Mouse (Mus musculus): Measurements from ENCODE around the gene Cpsf6. TPM values are rescaled to one million over a fixed set of nuclear protein-coding genes. Genes with fewer than 3 reads are reported as not detected.
A peak's percentile ranks its signal among the peaks of the same experiment; 100 is the strongest.

Cpsf6 gene
- polyA plus RNA-seq (2016; fragmentation: Nextera tagmentation; extraction: Ambion mirVana), result 231 and 248 TPM in 2 replicates

DNA sequence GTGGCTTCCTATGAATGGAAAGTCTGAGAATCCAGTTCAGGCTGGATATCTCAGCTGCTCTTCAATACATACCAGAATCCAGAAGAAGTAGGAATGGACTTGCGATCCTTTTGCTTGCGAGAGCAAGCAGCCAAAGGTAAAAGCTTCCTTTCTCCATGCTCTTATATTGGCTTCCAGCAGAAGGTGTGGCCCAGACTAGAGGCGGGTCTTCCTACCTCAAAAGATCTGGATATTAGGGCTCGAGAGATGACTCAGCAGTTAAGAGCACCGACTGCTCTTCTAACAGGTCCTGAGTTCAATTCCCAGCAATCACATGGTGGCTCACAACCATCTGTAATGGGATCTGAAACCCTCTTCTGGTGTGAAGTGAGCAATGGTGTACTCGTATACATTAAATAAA, at the start of gene Cpsf6:
Gene Cpsf6 (minus strand): TSS at position 108 of the 400 bp plus-strand sequence.
- WGBS, result 87% methylated on average over 6 of the region's 6 CpGs
- no peak within 1 kb of the TSS for H3K9ac ChIP-seq

GRCm38 (mm10) chr10:117426615-117426969, 46.8 kb upstream of the Cpsf6 start:
- H3K9me3 ChIP-seq (replicated peaks), result no peaks in the 10 kb centered on the region
- 86% methylated on average over 1 of the region's 1 CpGs for WGBS
- H3K4me2 ChIP-seq (replicated peaks), result no peak overlapping the region
- H3K27ac ChIP-seq, result no peak overlapping the region
- H3K36me3 ChIP-seq, result no peaks in the 10 kb centered on the region
- no peak overlapping the region for H3K9ac ChIP-seq
- peaks cover 6% of the 10 kb centered on the region for H3K4me1 ChIP-seq
- ATAC-seq (ENCODE audit: low FRiP score), result no peak
- H3K27me3 ChIP-seq, result no peaks in the 10 kb centered on the region; the same call in 1 of the 2 replicates
- no peak overlapping the region for H3K4me3 ChIP-seq

More for the DNA sequence above, at the start of gene Cpsf6:
- ATAC-seq (ENCODE audit: low FRiP score), result no peak
- peaks cover 3% of the 10 kb centered on the region; the same call in 1 of the 2 replicates for H3K4me1 ChIP-seq
- H3K27me3 ChIP-seq, result no peaks in the 10 kb centered on the region
- H3K4me3 ChIP-seq, result no peak within 1 kb of the TSS
- H3K4me2 ChIP-seq (replicated peaks), result no peak within 1 kb of the TSS
- no peaks in the 10 kb centered on the region for H3K36me3 ChIP-seq
- H3K27ac ChIP-seq, result no peak within 1 kb of the TSS
- H3K9me3 ChIP-seq (replicated peaks), result no peaks in the 10 kb centered on the region

- H3K9me3 ChIP-seq (replicated peaks), result no peaks in the 10 kb centered on the region
- no peak overlapping the region for H3K4me3 ChIP-seq
- no peaks in the 10 kb centered on the region; the same call in 1 of the 2 replicates for H3K27me3 ChIP-seq
- H3K4me1 ChIP-seq, result peaks cover 6% of the 10 kb centered on the region
- H3K9ac ChIP-seq, result no peak overlapping the region
- 32% methylated on average over 11 of the region's 11 CpGs for WGBS
- no peaks in the 10 kb centered on the region for H3K36me3 ChIP-seq
- peak; percentile 84 for ATAC-seq (ENCODE audit: low FRiP score)
- H3K4me2 ChIP-seq (replicated peaks), result 0 out of 2 replicates have a peak overlapping the region, but pooled peaks have one; percentile 4
- 0 out of 2 replicates have a peak overlapping the region, but pooled peaks have one; percentile 2 for H3K27ac ChIP-seq
These were observed 46.2 kb upstream of the Cpsf6 start for GRCm38 (mm10) chr10:117425907-117426614.

DNA sequence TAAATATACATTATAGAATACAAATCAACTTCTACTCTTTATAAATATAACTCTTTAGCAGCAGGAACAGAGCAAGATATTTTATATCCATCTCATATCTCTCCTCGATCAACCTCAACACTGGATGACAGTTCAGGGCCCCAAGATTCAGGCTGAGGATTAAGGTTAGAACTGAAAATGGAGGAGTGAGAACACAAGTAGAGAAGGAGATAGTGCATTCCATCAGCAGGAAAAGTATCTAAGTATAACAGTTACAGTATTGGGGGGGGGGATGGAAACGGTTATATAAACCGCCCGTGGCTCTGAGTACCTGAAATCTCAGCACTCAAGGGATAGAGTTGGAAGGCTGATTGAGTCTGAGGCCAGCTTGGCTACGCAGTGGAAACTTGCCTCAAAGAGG, 45.2 kb upstream of the Cpsf6 start:
- Histone ChIP-seq H3K9ac (no peak overlapping the region), H3K9me3 (replicated peaks) (no peaks in the 10 kb centered on the region), H3K4me1 (peaks cover 6% of the 10 kb centered on the region), H3K27me3 (no peaks in the 10 kb centered on the region; the same call in 1 of the 2 replicates), H3K36me3 (no peaks in the 10 kb centered on the region), H3K4me3 (no peak overlapping the region), H3K27ac (no peak overlapping the region), H3K4me2 (replicated peaks) (no peak overlapping the region)
- ATAC-seq (ENCODE audit: low FRiP score), result no peak
- 90% methylated on average over 5 of the region's 5 CpGs for WGBS

DNA sequence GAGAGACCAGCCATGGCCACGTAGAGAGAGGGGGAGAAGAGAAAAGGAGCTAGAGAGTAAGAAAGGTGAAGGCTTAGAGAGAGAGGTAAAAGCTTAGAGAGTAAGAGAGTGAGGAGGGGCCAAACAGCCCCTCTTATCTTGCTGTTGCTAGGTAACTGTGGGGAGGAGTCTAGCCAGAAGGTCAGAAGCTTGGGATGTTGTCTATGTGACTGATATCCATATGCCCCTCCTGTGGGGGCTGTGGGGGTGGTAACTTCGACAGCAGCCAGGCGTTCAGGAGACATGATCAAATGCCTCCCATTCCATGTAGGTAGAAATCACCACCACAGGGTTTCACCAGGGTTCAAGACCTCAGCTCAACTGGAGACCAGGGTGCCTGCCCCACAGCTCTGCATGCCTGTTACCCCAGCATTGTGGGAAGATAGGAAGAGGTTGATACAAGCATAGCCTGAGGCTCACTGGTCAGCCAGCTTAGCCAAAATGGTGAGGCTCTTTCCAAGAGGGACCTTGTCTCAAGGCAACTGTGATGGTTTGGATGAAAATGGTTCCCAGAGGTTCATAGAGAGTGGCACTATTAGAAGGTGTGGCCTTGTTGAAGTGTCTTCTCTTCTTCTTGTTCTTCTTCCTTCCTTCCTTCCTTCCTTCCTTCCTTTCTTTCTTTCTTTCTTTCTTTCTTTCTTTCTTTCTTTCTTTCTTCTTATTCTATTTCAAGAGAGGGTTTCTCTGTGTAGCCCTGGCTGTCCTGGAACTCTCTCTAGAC, 44.5 kb upstream of the Cpsf6 start:
- Histone ChIP-seq H3K4me3 (no peak overlapping the region), H3K9ac (no peak overlapping the region), H3K9me3 (replicated peaks) (no peaks in the 10 kb centered on the region), H3K27me3 (no peaks in the 10 kb centered on the region; the same call in 1 of the 2 replicates), H3K4me1 (peaks cover 6% of the 10 kb centered on the region), H3K36me3 (no peaks in the 10 kb centered on the region), H3K4me2 (replicated peaks) (no peak overlapping the region), H3K27ac (no peak overlapping the region)
- 58% methylated on average over 3 of the region's 3 CpGs for WGBS
- no peak for ATAC-seq (ENCODE audit: low FRiP score)

DNA sequence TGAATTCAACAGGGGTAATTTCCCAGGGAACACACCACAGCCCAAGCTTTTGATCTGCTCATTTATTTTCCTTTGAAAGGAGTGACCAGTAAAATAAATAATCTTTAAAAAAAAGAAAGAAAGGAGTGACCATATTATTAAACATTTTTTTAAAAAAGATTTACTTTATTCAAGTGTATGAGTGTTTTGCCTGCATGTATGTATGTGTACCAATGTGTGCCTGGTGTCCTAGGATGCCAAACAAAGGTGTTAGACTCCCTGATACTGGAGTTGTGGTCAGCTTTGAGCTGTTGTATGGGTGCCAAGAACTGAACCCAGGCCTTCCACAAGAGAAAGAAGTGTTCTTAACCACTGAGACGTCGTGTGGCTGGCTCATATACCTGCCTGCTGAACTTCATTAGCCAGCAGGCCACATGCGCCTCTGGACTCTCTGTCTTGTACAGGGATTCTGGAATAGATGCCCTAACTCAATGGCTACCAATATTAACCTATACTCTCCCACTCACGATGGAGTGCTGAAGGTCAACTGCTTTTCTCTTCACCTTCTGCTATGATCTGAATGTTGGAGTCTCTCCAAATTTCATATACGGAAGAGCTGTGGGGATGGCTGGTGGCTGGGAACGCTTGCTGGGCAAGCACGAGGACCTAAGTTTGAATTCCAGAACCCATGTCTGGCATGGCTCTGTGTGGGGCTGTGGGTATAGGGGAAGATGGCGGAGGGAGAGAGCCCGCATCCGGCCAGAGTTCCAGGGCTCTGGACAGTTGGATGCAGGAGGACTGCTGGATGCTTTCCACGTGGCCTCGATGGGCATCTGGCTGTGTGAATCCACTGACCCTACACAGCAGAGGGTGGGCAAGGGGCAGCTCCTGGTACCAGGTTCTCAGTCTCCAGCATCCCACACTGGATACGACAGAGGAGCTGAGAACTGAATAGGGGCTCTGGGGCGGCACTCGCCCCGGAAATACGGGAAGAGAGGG, 43.5 kb upstream of the Cpsf6 start:
- Histone ChIP-seq H3K36me3 (no peaks in the 10 kb centered on the region), H3K27ac (no peak overlapping the region), H3K9me3 (replicated peaks) (no peaks in the 10 kb centered on the region), H3K27me3 (no peaks in the 10 kb centered on the region; the same call in 1 of the 2 replicates), H3K9ac (no peak overlapping the region), H3K4me1 (peaks cover 13% of the 10 kb centered on the region), H3K4me2 (replicated peaks) (no peak overlapping the region), H3K4me3 (no peak overlapping the region)
- ATAC-seq (ENCODE audit: low FRiP score), result no peak
- 89% methylated on average over 17 of the region's 17 CpGs for WGBS

DNA sequence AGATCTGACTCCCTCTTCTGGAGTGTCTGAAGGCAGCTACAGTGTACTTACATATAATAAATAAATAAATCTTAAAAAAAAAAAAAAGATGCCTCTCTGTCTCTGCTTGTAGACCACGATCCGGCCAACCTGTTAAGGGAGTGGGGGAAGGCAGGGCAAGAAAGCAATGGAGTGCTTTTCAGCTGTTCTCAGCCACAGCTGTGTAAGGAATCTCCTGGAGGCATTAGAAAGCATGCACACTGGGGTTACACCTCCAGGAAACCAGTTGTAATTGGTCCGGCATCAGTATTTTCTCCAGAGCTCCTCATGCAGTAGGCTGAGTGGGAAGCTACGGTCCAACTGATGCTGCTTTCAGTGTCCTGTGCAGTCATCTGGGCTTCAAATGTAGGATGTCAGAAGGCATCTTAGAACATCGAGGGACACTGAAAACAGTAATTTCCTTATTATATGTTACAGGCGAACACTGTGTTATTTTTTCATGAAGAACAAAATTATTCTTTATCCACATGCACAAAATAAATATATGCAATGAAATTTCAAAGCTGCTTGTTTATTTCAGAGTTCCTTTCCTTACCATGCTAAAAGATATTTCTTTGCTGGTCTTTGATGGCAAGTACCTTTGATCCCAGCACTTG, 42.5 kb upstream of the Cpsf6 start:
- no peaks in the 10 kb centered on the region for H3K9me3 ChIP-seq (replicated peaks)
- no peak overlapping the region for H3K4me3 ChIP-seq
- peaks cover 19% of the 10 kb centered on the region for H3K4me1 ChIP-seq
- 84% methylated on average over 6 of the region's 6 CpGs for WGBS
- no peaks in the 10 kb centered on the region; the same call in 1 of the 2 replicates for H3K27me3 ChIP-seq
- H3K9ac ChIP-seq, result no peak overlapping the region
- no peak overlapping the region for H3K4me2 ChIP-seq (replicated peaks)
- ATAC-seq (ENCODE audit: low FRiP score), result no peak
- H3K27ac ChIP-seq, result no peak overlapping the region
- H3K36me3 ChIP-seq, result no peaks in the 10 kb centered on the region

- WGBS, result 86% methylated on average over 7 of the region's 7 CpGs
- no peaks in the 10 kb centered on the region for H3K9me3 ChIP-seq (replicated peaks)
- peaks cover 22% of the 10 kb centered on the region for H3K4me1 ChIP-seq
- H3K36me3 ChIP-seq, result no peaks in the 10 kb centered on the region
- H3K4me2 ChIP-seq (replicated peaks), result no peak overlapping the region
- H3K27me3 ChIP-seq, result no peaks in the 10 kb centered on the region; the same call in 1 of the 2 replicates
- H3K27ac ChIP-seq, result no peak overlapping the region
- ATAC-seq (ENCODE audit: low FRiP score), result no peak
- H3K9ac ChIP-seq, result no peak overlapping the region
- H3K4me3 ChIP-seq, result no peak overlapping the region
These were observed 41.7 kb upstream of the Cpsf6 start for GRCm38 (mm10) chr10:117421283-117422107.

GRCm38 (mm10) chr10:117420502-117421282, 40.9 kb upstream of the Cpsf6 start:
- ATAC-seq (ENCODE audit: low FRiP score), result no peak
- peaks cover 15% of the 10 kb centered on the region for H3K4me1 ChIP-seq
- H3K9me3 ChIP-seq (replicated peaks), result no peaks in the 10 kb centered on the region
- no peak overlapping the region for H3K9ac ChIP-seq
- no peak overlapping the region for H3K4me3 ChIP-seq
- no peak overlapping the region for H3K27ac ChIP-seq
- WGBS, result 85% methylated on average over 9 of the region's 9 CpGs
- no peaks in the 10 kb centered on the region; the same call in 1 of the 2 replicates for H3K27me3 ChIP-seq
- H3K36me3 ChIP-seq, result no peaks in the 10 kb centered on the region
- H3K4me2 ChIP-seq (replicated peaks), result no peak overlapping the region

- Histone ChIP-seq H3K4me1 (peaks cover 15% of the 10 kb centered on the region), H3K4me2 (replicated peaks) (no peak overlapping the region), H3K9me3 (replicated peaks) (no peaks in the 10 kb centered on the region), H3K36me3 (no peaks in the 10 kb centered on the region), H3K27me3 (no peaks in the 10 kb centered on the region; the same call in 1 of the 2 replicates), H3K4me3 (no peak overlapping the region), H3K9ac (no peak overlapping the region), H3K27ac (no peak overlapping the region)
- ATAC-seq (ENCODE audit: low FRiP score), result no peak
- WGBS, result 69% methylated on average over 8 of the region's 8 CpGs
These were observed 39.9 kb upstream of the Cpsf6 start for GRCm38 (mm10) chr10:117419577-117420290.

All from hindbrain, embryonic 12.5 days (tissue).